26 mouse cellular contexts compared by ENCODE assay signal in the genomic region with DNA sequence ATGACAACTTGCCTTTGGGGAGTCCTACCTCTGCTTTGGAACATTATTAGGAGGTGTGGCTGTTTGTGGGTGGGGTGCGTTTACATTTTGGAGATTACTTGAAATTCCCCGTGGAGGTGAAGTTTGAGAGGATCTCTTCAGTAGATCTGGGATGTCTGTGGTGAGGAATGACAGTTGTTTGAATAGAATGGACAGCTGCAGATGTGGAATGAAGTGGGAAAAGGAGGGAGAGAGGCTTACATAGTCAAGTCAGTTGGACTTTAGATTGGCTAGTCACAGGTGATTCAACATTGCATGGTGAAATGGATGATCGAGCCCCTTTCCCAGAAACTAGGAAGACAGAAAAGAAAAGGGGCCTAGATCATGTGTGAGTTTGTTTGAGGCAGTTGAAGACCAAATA. TPM values are rescaled to one million over a fixed set of nuclear protein-coding genes. Genes with fewer than 3 reads are reported as not detected.
A peak's percentile ranks its signal among the peaks of the same experiment; 100 is the strongest.
DNase-seq lines count a peak whose midpoint lies in the region; ATAC-seq and TF ChIP-seq lines count a peak whose summit lies in the region.
"Had no signal": no experiment of that assay in that cellular context is flagged by ENCODE, and none has a peak within 500 bp of the region (broad histone marks: within the 10 kb centered on the region; RNA-seq: fewer than 3 reads in every experiment).

No protein-coding gene starts in this region.

- H3K36me3 ChIP-seq in erythroblast, embryonic 14.5 days (ENCODE audit: control insufficient read depth): peaks cover 91% of the 10 kb centered on the region
- H3K36me3 ChIP-seq in liver, embryonic 11.5 days (ENCODE audit: control insufficient read depth, insufficient read depth, low read length): peaks cover 4% of the 10 kb centered on the region; the same call in 1 of the 2 replicates
- no peaks in the 10 kb centered on the region; the same call in 1 of the 2 replicates for H3K36me3 ChIP-seq in liver, embryonic 14.5 days (replicated peaks; ENCODE audit: control insufficient read depth, insufficient read depth, low read depth)
- H3K36me3 ChIP-seq in hindbrain, embryonic 14.5 days (replicated peaks; ENCODE audit: control insufficient read depth, insufficient read depth): peaks cover 4% of the 10 kb centered on the region; the same call in 1 of the 2 replicates
- H3K36me3 ChIP-seq: heart, embryonic 12.5 days had no signal

- H3K9me3 ChIP-seq in erythroblast, embryonic 14.5 days (ENCODE audit: control insufficient read depth, low read length): no peaks in the 10 kb centered on the region
- no peaks in the 10 kb centered on the region for H3K9me3 ChIP-seq in liver, embryonic 11.5 days (ENCODE audit: control insufficient read depth, low read length)
- no peaks in the 10 kb centered on the region for H3K9me3 ChIP-seq in liver, embryonic 14.5 days (ENCODE audit: control insufficient read depth, low read length)
- no peaks in the 10 kb centered on the region for H3K9me3 ChIP-seq in hindbrain, embryonic 14.5 days (ENCODE audit: control insufficient read depth, low read length)
- H3K9me3 ChIP-seq: embryonic facial prominence, embryonic 13.5 days; heart, embryonic 12.5 days; hindbrain, embryonic 10.5 days; limb, embryonic 13.5 days; midbrain, embryonic 12.5 days had no signal

- no peak for DNase-seq in liver, embryonic 11.5 days (ENCODE audit: low spot score)
- no peak for DNase-seq in liver
- DNase-seq in liver, embryonic 14.5 days (ENCODE audit: low read depth in 3 of 3, low spot score in 3 of 3): no peak
- DNase-seq in hindbrain, embryonic 14.5 days (ENCODE audit: low spot score): no peak
- DNase-seq in left cerebral cortex, postnatal 36 days (ENCODE audit: low spot score in 2 of 2): no peak
- no peak for DNase-seq in frontal cortex, adult 2 months (ENCODE audit: extremely low spot score in 1 of 2, low spot score in 1 of 2)
- DNase-seq: adrenal gland, postnatal 25 days; cerebellum, adult 18-20 months; cerebellum, postnatal 10 days; kidney, adult 2 months; kidney, postnatal 36 days; lung, adult 2 months; lung, postnatal 10 days; thymus, adult 2 months; thymus, postnatal 36 days had no signal

- no peaks in the 10 kb centered on the region for H3K27me3 ChIP-seq in erythroblast, embryonic 14.5 days (ENCODE audit: control insufficient read depth)
- no peaks in the 10 kb centered on the region for H3K27me3 ChIP-seq in liver, embryonic 11.5 days (replicated peaks; ENCODE audit: control insufficient read depth, insufficient read depth, low read length)
- no peaks in the 10 kb centered on the region for H3K27me3 ChIP-seq in liver, embryonic 14.5 days (ENCODE audit: control insufficient read depth, insufficient read depth, low read length)
- H3K27me3 ChIP-seq in hindbrain, embryonic 14.5 days (ENCODE audit: control insufficient read depth, insufficient read depth, low read length): no peaks in the 10 kb centered on the region
- H3K27me3 ChIP-seq: embryonic facial prominence, embryonic 13.5 days; heart, embryonic 12.5 days; limb, embryonic 13.5 days; midbrain, embryonic 12.5 days had no signal

- WGBS in liver, embryonic 11.5 days: 63% methylated on average over 3 of the region's 3 CpGs
- WGBS in liver, embryonic 14.5 days (ENCODE audit: insufficient replicate concordance): 30% methylated on average over 3 of the region's 3 CpGs
- 91% methylated on average over 3 of the region's 3 CpGs for WGBS in hindbrain, embryonic 14.5 days

- intact Hi-C loops in left cerebral cortex, postnatal 36 days (cut with DNase I): no loop called here

- peaks cover 99% of the 10 kb centered on the region for H3K4me1 ChIP-seq in erythroblast, embryonic 14.5 days (ENCODE audit: control insufficient read depth)
- H3K4me1 ChIP-seq in liver, embryonic 11.5 days (replicated peaks; ENCODE audit: control insufficient read depth, insufficient read depth, low read length): peaks cover 80% of the 10 kb centered on the region
- peaks cover 75 to 82% of the 10 kb centered on the region in 2 experiments for H3K4me1 ChIP-seq in liver, embryonic 14.5 days (replicated peaks; ENCODE audit: control insufficient read depth in 2 of 2, insufficient read depth in 2 of 2, low read length in 1 of 2)
- H3K4me1 ChIP-seq in hindbrain, embryonic 14.5 days (replicated peaks; ENCODE audit: control insufficient read depth, insufficient read depth, low read length): no peaks in the 10 kb centered on the region
- H3K4me1 ChIP-seq: midbrain, embryonic 12.5 days had no signal

- peak overlapping the region; percentile 52 for H3K4me3 ChIP-seq in erythroblast, embryonic 14.5 days (replicated peaks)
- no peak overlapping the region for H3K4me3 ChIP-seq in liver, embryonic 11.5 days (ENCODE audit: low read depth, low read length)
- peak overlapping the region in 1 of 2 experiments; percentile 15; a peak in 1 of 4 replicates for H3K4me3 ChIP-seq in liver, embryonic 14.5 days (ENCODE audit: insufficient read depth in 1 of 2, low read depth in 2 of 2, low read length in 2 of 2)
- H3K4me3 ChIP-seq in hindbrain, embryonic 14.5 days (replicated peaks; ENCODE audit: low read length): no peak overlapping the region
- H3K4me3 ChIP-seq: embryonic facial prominence, embryonic 13.5 days; heart, embryonic 12.5 days; hindbrain, embryonic 10.5 days; layer of hippocampus, adult 2 months; left cerebral cortex, adult 2 months; limb, embryonic 13.5 days; midbrain, embryonic 12.5 days had no signal

- peak overlapping the region; percentile 79 for H3K27ac ChIP-seq in liver, embryonic 11.5 days (ENCODE audit: low read depth, low read length)
- peak overlapping the region; percentile 88 for H3K27ac ChIP-seq in liver, embryonic 14.5 days
- H3K27ac ChIP-seq in hindbrain, embryonic 14.5 days: no peak overlapping the region
- H3K27ac ChIP-seq: embryonic facial prominence, embryonic 13.5 days; left cerebral cortex, adult 2 months; limb, embryonic 13.5 days; midbrain, embryonic 12.5 days had no signal

- no peak for ATAC-seq in erythroblast, adult 5-6 weeks (replicated peaks; ENCODE audit: low FRiP score, poor library complexity, severe bottlenecking)
- ATAC-seq in liver, embryonic 11.5 days (replicated peaks; ENCODE audit: low FRiP score): no peak
- ATAC-seq in liver, embryonic 14.5 days (ENCODE audit: insufficient read depth): no peak
- no peak for ATAC-seq in hindbrain, embryonic 14.5 days (ENCODE audit: low FRiP score)
- ATAC-seq: forebrain, embryonic 14.5 days; hindbrain, embryonic 16.5 days had no signal

- TF ChIP-seq CTCF in liver, embryonic 14.5 days (IDR thresholded peaks at IDR 0.05; ENCODE audit: low read depth): no peak

- peak overlapping the region; percentile 55 for H3K4me2 ChIP-seq in liver, embryonic 11.5 days
- peak overlapping the region; percentile 69 for H3K4me2 ChIP-seq in liver, embryonic 14.5 days (ENCODE audit: low read depth)
- H3K4me2 ChIP-seq in hindbrain, embryonic 14.5 days (replicated peaks): no peak overlapping the region
- H3K4me2 ChIP-seq: embryonic facial prominence, embryonic 13.5 days; limb, embryonic 13.5 days; midbrain, embryonic 12.5 days had no signal

- peak overlapping the region; percentile 50; the same call in 1 of the 2 replicates for H3K9ac ChIP-seq in liver, embryonic 11.5 days (ENCODE audit: low read depth, low read length)
- H3K9ac ChIP-seq in liver, embryonic 14.5 days (replicated peaks): peak overlapping the region; percentile 56; the same call in 1 of the 2 replicates
- H3K9ac ChIP-seq in hindbrain, embryonic 14.5 days: no peak overlapping the region
- H3K9ac ChIP-seq: embryonic facial prominence, embryonic 13.5 days; heart, embryonic 12.5 days; limb, embryonic 13.5 days; midbrain, embryonic 12.5 days had no signal

- no peak for TF ChIP-seq EP300 in liver, embryonic 14.5 days (IDR thresholded peaks at IDR 0.05; ENCODE audit: low read depth)

RNA-seq across cellular contexts. Expression of a gene that starts 12.7 kb away (rescaled TPM):
- 8.8 and 11.7 TPM in 2 replicates for polyA plus RNA-seq in erythroblast, embryonic 14.5 days (2012)
- 60.1 and 66.5 TPM in 2 replicates for total RNA-seq in erythroblast, adult 5-6 weeks (2015; ENCODE audit: low replicate concordance)
- total RNA-seq in erythroblast, adult 5-6 weeks (2017; ENCODE audit: low replicate concordance): 66.0 and 95.1 TPM in 2 replicates
- polyA plus RNA-seq in liver, embryonic 11.5 days (2014; fragmentation: Nextera tagmentation; extraction: Ambion mirVana): 21.9 and 22.0 TPM in 2 replicates
- 10.6 and 11.7 TPM in 2 replicates for polyA plus RNA-seq in liver, embryonic 14.5 days (2012; rRNA removed)
- polyA plus RNA-seq in liver, embryonic 14.5 days (2014; fragmentation: Nextera tagmentation; extraction: Ambion mirVana): 9.6 and 11.8 TPM in 2 replicates
- polyA plus RNA-seq in hindbrain, embryonic 14.5 days (2014; fragmentation: Nextera tagmentation; extraction: Ambion mirVana): 17.6 and 18.3 TPM in 2 replicates
- total RNA-seq in left cerebral cortex, postnatal 36 days (2021): 10 to 100 TPM; 93.3 to 94.1 TPM
- polyA plus RNA-seq in frontal cortex, adult 2 months (2012; rRNA removed): 48.0 and 56.7 TPM in 2 replicates

RNA-seq across cellular contexts. Expression of a gene that starts 30.2 kb away (rescaled TPM):
- polyA plus RNA-seq in erythroblast, embryonic 14.5 days (2012): 0.31 and 0.47 TPM in 2 replicates
- total RNA-seq in erythroblast, adult 5-6 weeks (2015; ENCODE audit: low replicate concordance): 0.58 and 3.3 TPM in 2 replicates
- total RNA-seq in erythroblast, adult 5-6 weeks (2017; ENCODE audit: low replicate concordance): 0.68 and 0.98 TPM in 2 replicates
- polyA plus RNA-seq in liver, embryonic 11.5 days (2014; fragmentation: Nextera tagmentation; extraction: Ambion mirVana): 6.8 and 9.0 TPM in 2 replicates
- polyA plus RNA-seq in liver, embryonic 14.5 days (2012; rRNA removed): 2.5 and 2.8 TPM in 2 replicates
- 1.3 and 1.5 TPM in 2 replicates for polyA plus RNA-seq in liver, embryonic 14.5 days (2014; fragmentation: Nextera tagmentation; extraction: Ambion mirVana)
- polyA plus RNA-seq in hindbrain, embryonic 14.5 days (2014; fragmentation: Nextera tagmentation; extraction: Ambion mirVana): 5.0 and 5.8 TPM in 2 replicates
- 10 to 100 TPM; 17.2 to 21.7 TPM for total RNA-seq in left cerebral cortex, postnatal 36 days (2021)
- polyA plus RNA-seq in frontal cortex, adult 2 months (2012; rRNA removed): 15.8 and 18.4 TPM in 2 replicates
